Mouse (Mus musculus): ENCODE measurements around the gene BC067074. TPM values are rescaled to one million over a fixed set of nuclear protein-coding genes. Genes with fewer than 3 reads are reported as not detected.

Gene BC067074
- polyA plus RNA-seq, 1 experiment from 2014 or later = 0.80 TPM

GRCm38 (mm10) chr13:113404172-113404571, 111.2 kb downstream of the BC067074 start:
- ATAC-seq = no peak
- H3K27ac ChIP-seq (ENCODE audit: low read length) = no peak overlapping the region
- H3K4me3 ChIP-seq (ENCODE audit: low read depth, low read length) = no peak overlapping the region
- no peak overlapping the region for H3K9ac ChIP-seq (ENCODE audit: low read depth, low read length)
- H3K4me1 ChIP-seq (ENCODE audit: control insufficient read depth, insufficient read depth, low read length) = no peaks in the 10 kb centered on the region
- no peak overlapping the region for H3K4me2 ChIP-seq (ENCODE audit: low read length)
- H3K36me3 ChIP-seq (ENCODE audit: control insufficient read depth, insufficient read depth, low read length) = no peaks in the 10 kb centered on the region
- H3K9me3 ChIP-seq (replicated peaks; ENCODE audit: control insufficient read depth, low read length, poor library complexity, severe bottlenecking) = no peaks in the 10 kb centered on the region
- H3K27me3 ChIP-seq (ENCODE audit: control insufficient read depth, insufficient read depth, low read depth, low read length) = no peaks in the 10 kb centered on the region
- WGBS = 96% methylated on average over 2 of the region's 2 CpGs

- Histone ChIP-seq H3K27me3 (ENCODE audit: control insufficient read depth, insufficient read depth, low read depth, low read length) (no peaks in the 10 kb centered on the region), H3K4me1 (ENCODE audit: control insufficient read depth, insufficient read depth, low read length) (peaks cover 2% of the 10 kb centered on the region; the same call in 1 of the 2 replicates), H3K4me2 (ENCODE audit: low read length) (no peak overlapping the region), H3K4me3 (ENCODE audit: low read depth, low read length) (no peak overlapping the region), H3K36me3 (ENCODE audit: control insufficient read depth, insufficient read depth, low read length) (no peaks in the 10 kb centered on the region), H3K9me3 (replicated peaks; ENCODE audit: control insufficient read depth, low read length, poor library complexity, severe bottlenecking) (no peaks in the 10 kb centered on the region), H3K27ac (ENCODE audit: low read length) (no peak overlapping the region), H3K9ac (ENCODE audit: low read depth, low read length) (no peak overlapping the region)
- WGBS = 40% methylated on average over 12 of the region's 12 CpGs
- peak; percentile 51; the same call in 1 of the 2 replicates for ATAC-seq
Measured at GRCm38 (mm10) chr13:113409941-113410340, 117.0 kb downstream of the BC067074 start.

GRCm38 (mm10) chr13:113415527-113415926, 122.6 kb downstream of the BC067074 start:
- 79% methylated on average over 7 of the region's 7 CpGs for WGBS
- no peak overlapping the region for H3K4me2 ChIP-seq (ENCODE audit: low read length)
- H3K9me3 ChIP-seq (replicated peaks; ENCODE audit: control insufficient read depth, low read length, poor library complexity, severe bottlenecking) = no peaks in the 10 kb centered on the region
- no peak overlapping the region for H3K4me3 ChIP-seq (ENCODE audit: low read depth, low read length)
- no peaks in the 10 kb centered on the region for H3K36me3 ChIP-seq (ENCODE audit: control insufficient read depth, insufficient read depth, low read length)
- H3K27ac ChIP-seq (ENCODE audit: low read length) = no peak overlapping the region
- no peak for ATAC-seq
- no peaks in the 10 kb centered on the region for H3K4me1 ChIP-seq (ENCODE audit: control insufficient read depth, insufficient read depth, low read length)
- no peaks in the 10 kb centered on the region for H3K27me3 ChIP-seq (ENCODE audit: control insufficient read depth, insufficient read depth, low read depth, low read length)
- no peak overlapping the region for H3K9ac ChIP-seq (ENCODE audit: low read depth, low read length)

- ATAC-seq = no peak
Measured at GRCm38 (mm10) chr13:113416986-113417385, 124.0 kb downstream of the BC067074 start.

GRCm38 (mm10) chr13:113417757-113418483, 125.0 kb downstream of the BC067074 start:
- H3K4me1 ChIP-seq (ENCODE audit: control insufficient read depth, insufficient read depth, low read length) = no peaks in the 10 kb centered on the region
- WGBS = 49% methylated on average over 9 of the region's 9 CpGs
- no peak overlapping the region for H3K4me3 ChIP-seq (ENCODE audit: low read depth, low read length)
- H3K27ac ChIP-seq (ENCODE audit: low read length) = no peak overlapping the region
- no peaks in the 10 kb centered on the region for H3K9me3 ChIP-seq (replicated peaks; ENCODE audit: control insufficient read depth, low read length, poor library complexity, severe bottlenecking)
- no peak for ATAC-seq
- H3K27me3 ChIP-seq (ENCODE audit: control insufficient read depth, insufficient read depth, low read depth, low read length) = no peaks in the 10 kb centered on the region
- H3K36me3 ChIP-seq (ENCODE audit: control insufficient read depth, insufficient read depth, low read length) = no peaks in the 10 kb centered on the region
- H3K4me2 ChIP-seq (ENCODE audit: low read length) = no peak overlapping the region
- no peak overlapping the region for H3K9ac ChIP-seq (ENCODE audit: low read depth, low read length)

More at GRCm38 (mm10) chr13:113416986-113417385, 124.0 kb downstream of the BC067074 start:
- Histone ChIP-seq H3K9ac (ENCODE audit: low read depth, low read length) (no peak overlapping the region), H3K4me2 (ENCODE audit: low read length) (no peak overlapping the region), H3K27me3 (ENCODE audit: control insufficient read depth, insufficient read depth, low read depth, low read length) (no peaks in the 10 kb centered on the region), H3K27ac (ENCODE audit: low read length) (no peak overlapping the region), H3K9me3 (replicated peaks; ENCODE audit: control insufficient read depth, low read length, poor library complexity, severe bottlenecking) (no peaks in the 10 kb centered on the region), H3K4me1 (ENCODE audit: control insufficient read depth, insufficient read depth, low read length) (no peaks in the 10 kb centered on the region), H3K4me3 (ENCODE audit: low read depth, low read length) (no peak overlapping the region), H3K36me3 (ENCODE audit: control insufficient read depth, insufficient read depth, low read length) (no peaks in the 10 kb centered on the region)
- 94% methylated on average over 4 of the region's 4 CpGs for WGBS

GRCm38 (mm10) chr13:113418632-113419031, 125.7 kb downstream of the BC067074 start:
- ATAC-seq = no peak
- H3K4me1 ChIP-seq (ENCODE audit: control insufficient read depth, insufficient read depth, low read length) = no peaks in the 10 kb centered on the region
- no peak overlapping the region for H3K4me3 ChIP-seq (ENCODE audit: low read depth, low read length)
- no peak overlapping the region for H3K4me2 ChIP-seq (ENCODE audit: low read length)
- no peaks in the 10 kb centered on the region for H3K27me3 ChIP-seq (ENCODE audit: control insufficient read depth, insufficient read depth, low read depth, low read length)
- no peaks in the 10 kb centered on the region for H3K36me3 ChIP-seq (ENCODE audit: control insufficient read depth, insufficient read depth, low read length)
- H3K9ac ChIP-seq (ENCODE audit: low read depth, low read length) = no peak overlapping the region
- H3K27ac ChIP-seq (ENCODE audit: low read length) = no peak overlapping the region
- H3K9me3 ChIP-seq (replicated peaks; ENCODE audit: control insufficient read depth, low read length, poor library complexity, severe bottlenecking) = no peaks in the 10 kb centered on the region
- 72% methylated on average over 3 of the region's 3 CpGs for WGBS

- Histone ChIP-seq H3K27me3 (ENCODE audit: control insufficient read depth, insufficient read depth, low read depth, low read length) (no peaks in the 10 kb centered on the region), H3K4me1 (ENCODE audit: control insufficient read depth, insufficient read depth, low read length) (no peaks in the 10 kb centered on the region), H3K36me3 (ENCODE audit: control insufficient read depth, insufficient read depth, low read length) (no peaks in the 10 kb centered on the region), H3K4me3 (ENCODE audit: low read depth, low read length) (no peak overlapping the region), H3K9me3 (replicated peaks; ENCODE audit: control insufficient read depth, low read length, poor library complexity, severe bottlenecking) (no peaks in the 10 kb centered on the region), H3K9ac (ENCODE audit: low read depth, low read length) (no peak overlapping the region), H3K27ac (ENCODE audit: low read length) (no peak overlapping the region), H3K4me2 (ENCODE audit: low read length) (no peak overlapping the region)
- ATAC-seq = no peak
- WGBS = 83% methylated on average over 3 of the region's 3 CpGs
Measured at GRCm38 (mm10) chr13:113421472-113421871, 128.5 kb downstream of the BC067074 start.

- no peaks in the 10 kb centered on the region for H3K9me3 ChIP-seq (replicated peaks; ENCODE audit: control insufficient read depth, low read length, poor library complexity, severe bottlenecking)
- H3K4me3 ChIP-seq (ENCODE audit: low read depth, low read length) = no peak overlapping the region
- H3K4me2 ChIP-seq (ENCODE audit: low read length) = no peak overlapping the region
- no peaks in the 10 kb centered on the region for H3K27me3 ChIP-seq (ENCODE audit: control insufficient read depth, insufficient read depth, low read depth, low read length)
- ATAC-seq = no peak
- H3K27ac ChIP-seq (ENCODE audit: low read length) = no peak overlapping the region
- no peak overlapping the region for H3K9ac ChIP-seq (ENCODE audit: low read depth, low read length)
- H3K4me1 ChIP-seq (ENCODE audit: control insufficient read depth, insufficient read depth, low read length) = no peaks in the 10 kb centered on the region
- no peaks in the 10 kb centered on the region for H3K36me3 ChIP-seq (ENCODE audit: control insufficient read depth, insufficient read depth, low read length)
- WGBS = 94% methylated on average over 7 of the region's 7 CpGs
Measured at GRCm38 (mm10) chr13:113423825-113424224, 130.9 kb downstream of the BC067074 start.

- Histone ChIP-seq H3K27me3 (ENCODE audit: control insufficient read depth, insufficient read depth, low read depth, low read length) (no peaks in the 10 kb centered on the region), H3K27ac (ENCODE audit: low read length) (no peak overlapping the region), H3K36me3 (ENCODE audit: control insufficient read depth, insufficient read depth, low read length) (no peaks in the 10 kb centered on the region), H3K9ac (ENCODE audit: low read depth, low read length) (no peak overlapping the region), H3K9me3 (replicated peaks; ENCODE audit: control insufficient read depth, low read length, poor library complexity, severe bottlenecking) (no peaks in the 10 kb centered on the region; the same call in 1 of the 2 replicates), H3K4me3 (ENCODE audit: low read depth, low read length) (no peak overlapping the region), H3K4me1 (ENCODE audit: control insufficient read depth, insufficient read depth, low read length) (no peaks in the 10 kb centered on the region), H3K4me2 (ENCODE audit: low read length) (no peak overlapping the region)
- ATAC-seq = no peak
- 94% methylated on average over 4 of the region's 4 CpGs for WGBS
Measured at GRCm38 (mm10) chr13:113425907-113426306, 132.9 kb downstream of the BC067074 start.

All from midbrain, embryonic 16.5 days (tissue).